Mouse (Mus musculus): Measurements from ENCODE around the gene Bbs9.

GRCm38 (mm10) chr9:22651619-22652018 is 176.1 kb downstream of the Bbs9 start:
- TF ChIP-seq EP300 (optimal IDR thresholded peaks at IDR 0.05) = no peak
- TF ChIP-seq CTCF (IDR thresholded peaks at IDR 0.05; ENCODE audit: low read depth) = peak; percentile 40
